Mouse (Mus musculus): Measurements from ENCODE around the gene Olfr66.

The Olfr66 gene

GRCm38 (mm10) chr7:103886152-103886551 is at the start of gene Olfr66:
Gene Olfr66 (minus strand): TSS chr7:103886252.
- DNase-seq (ENCODE audit: low read depth, low spot score): no peak

- no peak for DNase-seq (ENCODE audit: low read depth, low spot score)
Measured at GRCm38 (mm10) chr7:103934264-103934663, 48.2 kb upstream of the Olfr66 start, which contains the start of gene Olfr632. Gene Olfr632 (plus strand): TSS chr7:103934347.

- DNase-seq (ENCODE audit: low read depth, low spot score): no peak
Measured at GRCm38 (mm10) chr7:103928525-103928924, 42.5 kb upstream of the Olfr66 start, which contains the start of gene Olfr631. Gene Olfr631 (plus strand): TSS chr7:103928825.

- DNase-seq (ENCODE audit: low read depth, low spot score): no peak
Measured at GRCm38 (mm10) chr7:103915338-103915737, 29.3 kb upstream of the Olfr66 start.

GRCm38 (mm10) chr7:103912969-103913511 is 27.0 kb upstream of the Olfr66 start:
- no peak for DNase-seq (ENCODE audit: low read depth, low spot score)

GRCm38 (mm10) chr7:103910047-103910446 is 24.0 kb upstream of the Olfr66 start:
- DNase-seq (ENCODE audit: low read depth, low spot score): no peak

- DNase-seq (ENCODE audit: low read depth, low spot score): no peak
Measured at GRCm38 (mm10) chr7:103903187-103903586, 17.1 kb upstream of the Olfr66 start, which contains the start of gene Olfr65. Gene Olfr65 (plus strand): TSS chr7:103903487.

GRCm38 (mm10) chr7:103894385-103894784 is 8.3 kb upstream of the Olfr66 start, which contains the start of gene Olfr64:
Gene Olfr64 (minus strand): TSS chr7:103894485.
- no peak for DNase-seq (ENCODE audit: low read depth, low spot score)

GRCm38 (mm10) chr7:103877093-103877492 is 9.0 kb downstream of the Olfr66 start:
- DNase-seq (ENCODE audit: low read depth, low spot score): no peak

GRCm38 (mm10) chr7:103874451-103874850 is 11.6 kb downstream of the Olfr66 start:
- DNase-seq (ENCODE audit: low read depth, low spot score): no peak

- DNase-seq (ENCODE audit: low read depth, low spot score): no peak
Measured at GRCm38 (mm10) chr7:103873064-103873463, 13.0 kb downstream of the Olfr66 start.

GRCm38 (mm10) chr7:103870667-103871066 is 15.4 kb downstream of the Olfr66 start:
- DNase-seq (ENCODE audit: low read depth, low spot score): no peak

- DNase-seq (ENCODE audit: low read depth, low spot score): no peak
Measured at GRCm38 (mm10) chr7:103865716-103866115, 20.3 kb downstream of the Olfr66 start.

- DNase-seq (ENCODE audit: low read depth, low spot score): no peak
Measured at GRCm38 (mm10) chr7:103861531-103861930, 24.5 kb downstream of the Olfr66 start.

GRCm38 (mm10) chr7:103860855-103861254 is 25.2 kb downstream of the Olfr66 start:
- no peak for DNase-seq (ENCODE audit: low read depth, low spot score)

- no peak for DNase-seq (ENCODE audit: low read depth, low spot score)
Measured at GRCm38 (mm10) chr7:103859076-103859475, 27.0 kb downstream of the Olfr66 start.

GRCm38 (mm10) chr7:103854669-103855068 is 31.4 kb downstream of the Olfr66 start:
- no peak for DNase-seq (ENCODE audit: low read depth, low spot score)

- DNase-seq (ENCODE audit: low read depth, low spot score): no peak
Measured at GRCm38 (mm10) chr7:103853090-103853489, 33.0 kb downstream of the Olfr66 start, which contains the start of gene Hbb-y. Gene Hbb-y (minus strand): TSS chr7:103853216.

GRCm38 (mm10) chr7:103844525-103845325 is 41.3 kb downstream of the Olfr66 start:
- no peak for DNase-seq (ENCODE audit: low read depth, low spot score)

- DNase-seq (ENCODE audit: low read depth, low spot score): no peak
Measured at GRCm38 (mm10) chr7:103843034-103843433, 43.0 kb downstream of the Olfr66 start, which contains the start of gene Hbb-bh1. Gene Hbb-bh1 (minus strand): TSS chr7:103843164.

- DNase-seq (ENCODE audit: low read depth, low spot score): no peak
Measured at GRCm38 (mm10) chr7:103840268-103840667, 45.8 kb downstream of the Olfr66 start, which contains the start of gene Hbb-bh2. Gene Hbb-bh2 (minus strand): TSS chr7:103840520.

All from retina, postnatal 7 days (tissue).